Mouse (Mus musculus) adrenal gland, postnatal 36 days (tissue): ENCODE results near the gene Slc9a3. TPM values are rescaled to one million over a fixed set of nuclear protein-coding genes. Genes with fewer than 3 reads are reported as not detected.
A peak's percentile ranks its signal among the peaks of the same experiment; 100 is the strongest.

Experiments
- DNase-seq, 2 experiments: peaks; one replicate each; pipeline ENCODE4 v3.0.0; 2021; ENCODE audit warnings: mixed read lengths in 1 of 2
- long read RNA-seq, 2 experiments: library from polyadenylated mRNA; stranded (forward); transcript quantifications; one replicate each; pipeline ENCODE4 v2.0.0; 2021; ENCODE audit warnings: borderline sequencing depth in 2 of 2
- total RNA-seq, 2 experiments: library from RNA; stranded (reverse); gene quantifications; 2 replicates each; pipeline ENCODE4 v1.2.3; 2021

The Slc9a3 gene
- total RNA-seq = under 1 TPM; 0.10 to 0.20 TPM
- long read RNA-seq, experiment 1 = 0 reads
- long read RNA-seq, experiment 2 = 0 reads

GRCm38 (mm10) chr13:74121141-74121602 lies at the start of gene Slc9a3:
Gene Slc9a3 (plus strand): TSS chr13:74121457.
- peak; percentile 52 to 61 for DNase-seq

GRCm38 (mm10) chr13:74071714-74072113 lies 49.5 kb upstream of the Slc9a3 start:
- no peak for DNase-seq

GRCm38 (mm10) chr13:74073369-74073768 lies 47.9 kb upstream of the Slc9a3 start:
- no peak for DNase-seq

- no peak for DNase-seq
Measured at GRCm38 (mm10) chr13:74090265-74090664, 31.0 kb upstream of the Slc9a3 start.

- DNase-seq = no peak
Measured at GRCm38 (mm10) chr13:74095936-74096335, 25.3 kb upstream of the Slc9a3 start.

GRCm38 (mm10) chr13:74096715-74097363 lies 24.4 kb upstream of the Slc9a3 start:
- DNase-seq = peak; percentile 77 to 87

GRCm38 (mm10) chr13:74098913-74099312 lies 22.3 kb upstream of the Slc9a3 start:
- no peak for DNase-seq

- no peak for DNase-seq
Measured at GRCm38 (mm10) chr13:74102108-74102830, 19.0 kb upstream of the Slc9a3 start.

- DNase-seq = no peak
Measured at GRCm38 (mm10) chr13:74102831-74103582, 18.2 kb upstream of the Slc9a3 start.

GRCm38 (mm10) chr13:74104417-74104816 lies 16.8 kb upstream of the Slc9a3 start:
- no peak for DNase-seq

GRCm38 (mm10) chr13:74107410-74107809 lies 13.8 kb upstream of the Slc9a3 start:
- DNase-seq = no peak

GRCm38 (mm10) chr13:74112593-74112992 lies 8.7 kb upstream of the Slc9a3 start:
- no peak for DNase-seq

GRCm38 (mm10) chr13:74113626-74114191 lies 7.5 kb upstream of the Slc9a3 start:
- no peak for DNase-seq

GRCm38 (mm10) chr13:74121795-74122330 lies 606 bp downstream of the Slc9a3 start:
- no peak for DNase-seq

- no peak for DNase-seq
Measured at GRCm38 (mm10) chr13:74122632-74123031, 1.4 kb downstream of the Slc9a3 start.

- DNase-seq = no peak
Measured at GRCm38 (mm10) chr13:74127571-74127970, 6.3 kb downstream of the Slc9a3 start.

GRCm38 (mm10) chr13:74129909-74130308 lies 8.7 kb downstream of the Slc9a3 start:
- no peak for DNase-seq

GRCm38 (mm10) chr13:74138906-74139647 lies 17.8 kb downstream of the Slc9a3 start:
- no peak for DNase-seq

GRCm38 (mm10) chr13:74140793-74141192 lies 19.5 kb downstream of the Slc9a3 start:
- no peak for DNase-seq

- DNase-seq = no peak
Measured at GRCm38 (mm10) chr13:74143282-74143681, 22.0 kb downstream of the Slc9a3 start.
